Mouse (Mus musculus): ENCODE data around the gene Pde1a. TPM values are rescaled to one million over a fixed set of nuclear protein-coding genes. Genes with fewer than 3 reads are reported as not detected.
A peak's percentile ranks its signal among the peaks of the same experiment; 100 is the strongest.
"Not testable (repeated sequence)": the region's sequence is repeated elsewhere in the genome, so short reads cannot be mapped to it uniquely, and the experiment has no call there.

The Pde1a gene
- total RNA-seq, 2 experiments from 2014 or later, result not detected

- ATAC-seq (replicated peaks; ENCODE audit: low FRiP score, low TSS enrichment, poor library complexity, severe bottlenecking), result peak; percentile 97
Observed at GRCm38 (mm10) chr2:79865275-79865999, 263.8 kb downstream of the Pde1a start.

- no peak for ATAC-seq (replicated peaks; ENCODE audit: low FRiP score, low TSS enrichment, poor library complexity, severe bottlenecking)
Observed at GRCm38 (mm10) chr2:79856874-79857273, 272.4 kb downstream of the Pde1a start.

- ATAC-seq (replicated peaks; ENCODE audit: low FRiP score, low TSS enrichment, poor library complexity, severe bottlenecking), result not testable (repeated sequence)
Observed at GRCm38 (mm10) chr2:79847396-79847795, 281.9 kb downstream of the Pde1a start.

- no peak for ATAC-seq (replicated peaks; ENCODE audit: low FRiP score, low TSS enrichment, poor library complexity, severe bottlenecking)
Observed at GRCm38 (mm10) chr2:79839513-79839912, 289.7 kb downstream of the Pde1a start.

DNA sequence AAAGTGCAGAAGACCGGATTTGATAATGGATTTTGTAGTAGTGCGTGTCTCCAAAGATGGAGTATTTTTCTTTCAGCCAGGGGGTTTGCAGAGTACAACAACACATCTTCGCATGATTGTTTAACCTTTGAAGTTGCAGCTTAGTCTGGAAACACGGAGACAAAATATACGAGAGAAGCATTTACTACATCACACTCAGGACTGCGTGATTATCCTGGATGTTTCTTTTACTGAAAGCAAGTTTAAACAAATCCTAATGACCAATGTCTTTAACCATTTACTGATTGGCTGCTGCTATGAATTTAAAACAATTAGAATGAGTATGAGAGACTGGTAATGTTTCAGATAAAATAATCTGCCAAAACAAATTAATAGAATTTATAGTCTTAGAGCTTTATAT is 290.2 kb downstream of the Pde1a start:
- no peak for ATAC-seq (replicated peaks; ENCODE audit: low FRiP score, low TSS enrichment, poor library complexity, severe bottlenecking)

GRCm38 (mm10) chr2:79825853-79826252 is 303.4 kb downstream of the Pde1a start:
- no peak for ATAC-seq (replicated peaks; ENCODE audit: low FRiP score, low TSS enrichment, poor library complexity, severe bottlenecking)

DNA sequence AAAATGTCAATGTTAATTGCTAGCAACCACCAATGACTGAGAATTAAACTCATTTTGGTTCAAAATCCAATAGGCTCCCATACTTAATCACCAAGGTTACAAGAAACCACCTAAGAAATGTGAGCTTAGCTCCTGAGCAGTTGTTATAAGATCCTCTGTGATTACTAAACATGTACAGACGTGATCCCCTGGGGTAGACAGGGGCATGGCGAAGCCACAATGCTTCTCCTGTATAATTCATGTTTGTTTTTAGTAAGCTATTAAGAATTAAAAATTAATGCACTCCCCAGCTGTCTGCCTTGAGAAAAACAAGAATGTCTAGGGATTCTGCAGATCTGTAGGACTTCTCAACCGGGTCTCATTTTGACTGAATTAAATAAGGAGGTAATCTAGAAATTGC is 309.7 kb downstream of the Pde1a start:
- no peak for ATAC-seq (replicated peaks; ENCODE audit: low FRiP score, low TSS enrichment, poor library complexity, severe bottlenecking)

DNA sequence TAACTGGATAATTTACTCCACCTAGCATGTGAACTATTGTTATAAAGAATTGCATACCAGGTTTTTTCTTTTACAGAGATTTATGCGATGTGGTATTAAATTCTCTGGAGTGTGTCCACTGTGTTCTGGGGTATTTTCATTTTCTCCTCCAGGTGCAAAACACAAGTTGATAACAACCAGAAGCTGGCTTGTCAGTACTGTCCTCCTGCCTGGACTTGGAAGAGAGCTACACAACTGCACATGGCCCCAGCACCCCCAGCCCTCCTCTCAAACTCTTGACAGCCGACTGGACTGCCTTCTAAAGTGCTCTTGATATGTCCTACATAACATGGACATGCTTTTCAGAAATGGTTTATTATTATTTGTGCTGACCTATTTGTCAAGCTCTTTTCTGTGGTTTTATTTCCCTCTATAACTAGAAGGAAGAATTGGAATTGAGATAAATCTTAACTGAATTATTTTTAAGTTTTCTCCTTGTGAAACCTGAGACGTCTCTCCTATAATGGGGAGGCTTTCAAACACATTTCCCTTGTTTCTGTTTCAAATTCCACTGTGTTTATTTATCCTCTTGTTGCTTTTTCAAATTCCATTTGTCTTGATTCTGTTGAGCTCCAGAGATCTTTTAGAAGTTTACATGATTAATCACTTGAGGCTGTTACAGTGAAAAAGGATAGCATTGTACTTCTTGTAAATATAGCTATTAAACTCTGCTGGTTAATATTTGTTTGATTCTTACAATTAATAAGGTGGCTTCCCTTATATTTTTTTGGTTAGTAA is 313.4 kb downstream of the Pde1a start:
- no peak for ATAC-seq (replicated peaks; ENCODE audit: low FRiP score, low TSS enrichment, poor library complexity, severe bottlenecking)

GRCm38 (mm10) chr2:79798627-79799026 is 330.6 kb downstream of the Pde1a start:
- ATAC-seq (replicated peaks; ENCODE audit: low FRiP score, low TSS enrichment, poor library complexity, severe bottlenecking), result no peak

DNA sequence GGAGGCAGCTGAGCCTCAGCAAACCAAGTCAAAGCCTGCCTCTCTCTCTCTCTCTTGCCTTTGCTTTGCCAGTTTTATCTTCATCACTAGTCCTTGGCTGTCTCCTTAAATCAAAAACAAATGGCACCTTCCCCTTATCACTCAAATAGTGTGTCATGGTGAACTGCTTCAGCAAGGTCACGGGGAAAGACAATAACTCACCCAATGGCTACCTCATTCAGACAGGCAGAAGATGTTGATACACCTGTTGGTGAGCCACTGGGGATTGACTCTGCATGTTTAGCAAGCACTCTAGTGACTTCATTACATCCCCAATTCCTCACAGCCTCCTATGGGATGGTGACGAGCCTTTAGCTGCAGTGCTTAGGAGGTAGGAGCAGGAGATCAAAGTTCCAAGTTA is 331.8 kb downstream of the Pde1a start:
- ATAC-seq (replicated peaks; ENCODE audit: low FRiP score, low TSS enrichment, poor library complexity, severe bottlenecking), result no peak

GRCm38 (mm10) chr2:79793186-79793585 is 336.1 kb downstream of the Pde1a start:
- ATAC-seq (replicated peaks; ENCODE audit: low FRiP score, low TSS enrichment, poor library complexity, severe bottlenecking), result no peak

DNA sequence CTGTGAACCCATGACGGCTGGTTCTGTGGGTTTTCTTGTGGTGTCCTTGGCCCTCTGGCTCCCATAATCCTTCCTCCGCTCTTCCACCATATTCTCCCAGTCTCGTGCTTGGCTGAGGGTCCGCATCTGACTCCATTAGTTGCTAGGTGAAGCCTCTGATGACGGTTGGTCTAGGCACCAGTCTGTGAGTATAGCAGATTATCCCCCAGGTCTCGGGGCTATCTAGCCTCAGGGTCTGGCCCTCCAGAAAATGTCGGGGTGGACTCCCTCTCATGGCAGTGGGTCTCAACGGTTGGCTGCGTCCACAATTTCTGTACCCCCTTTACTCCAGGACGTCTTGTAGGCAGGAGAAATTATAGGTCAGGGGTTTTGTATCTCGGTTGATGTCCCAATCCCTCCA is 342.8 kb downstream of the Pde1a start:
- ATAC-seq (replicated peaks; ENCODE audit: low FRiP score, low TSS enrichment, poor library complexity, severe bottlenecking), result no peak

GRCm38 (mm10) chr2:79785541-79786134 is 343.6 kb downstream of the Pde1a start:
- ATAC-seq (replicated peaks; ENCODE audit: low FRiP score, low TSS enrichment, poor library complexity, severe bottlenecking), result no peak

Other genes starting within 250 kb of the Pde1a start
- gene Prdx6b, start 163.0 kb upstream of the Pde1a start, total RNA-seq (2014; fragmentation: Nextera tagmentation), result not detected in 2 replicates
- gene Prdx6b, start 163.0 kb upstream of the Pde1a start, total RNA-seq (2017), result not detected in 2 replicates
- gene Dnajc10, start 186.0 kb upstream of the Pde1a start, total RNA-seq (2014; fragmentation: Nextera tagmentation), result 48.0 and 50.3 TPM in 2 replicates
- gene Dnajc10, start 186.0 kb upstream of the Pde1a start, total RNA-seq (2017), result 50.1 and 99.0 TPM in 2 replicates